Comparison of ENCODE assay signal across 25 mouse cellular contexts in genomic region chr15:60875721-60876120, GRCm38 (mm10). TPM values are rescaled to one million over a fixed set of nuclear protein-coding genes. Genes with fewer than 3 reads are reported as not detected.
"Had no signal": no experiment of that assay in that cellular context is flagged by ENCODE, and none has a peak within 500 bp of the region (broad histone marks: within the 10 kb centered on the region; RNA-seq: fewer than 3 reads in every experiment).

No protein-coding gene starts in this region.

- DNase-seq: cerebellum, adult 2 months; cerebellum, adult 8-10 months; cerebellum, adult 9-10 months; cerebellum, adult 9-11 months; cerebellum, postnatal 10 days; cerebellum, postnatal 14 days; cerebellum, postnatal 25 days; cerebellum, postnatal 36 days; embryo, embryonic 11 days; forebrain, postnatal 0 days; gastrocnemius, adult 2 months; gastrocnemius, postnatal 10 days; gastrocnemius, postnatal 14 days; gastrocnemius, postnatal 25 days; gastrocnemius, postnatal 36 days; heart, adult 18-20 months; heart, adult 2 months had no signal

- ATAC-seq: forebrain, embryonic 13.5 days; forebrain, embryonic 14.5 days; forebrain, embryonic 15.5 days; forebrain, embryonic 16.5 days; forebrain, postnatal 0 days had no signal

RNA-seq across cellular contexts. Expression of gene A1bg, which starts 47.1 kb away (rescaled TPM):
- total RNA-seq: forebrain, postnatal 0 days; gastrocnemius, adult 18-20 months; gastrocnemius, adult 2 months; gastrocnemius, adult 8-10 months; gastrocnemius, postnatal 10 days; gastrocnemius, postnatal 14 days; gastrocnemius, postnatal 25 days; gastrocnemius, postnatal 36 days; gastrocnemius, postnatal 4 days; granulocyte monocyte progenitor cell, adult 5-6 weeks; heart, adult 18-20 months; heart, adult 2 months had no signal
